Mouse (Mus musculus): Measurements from ENCODE around the gene Mcur1.

GRCm38 (mm10) chr13:43525363-43526134 is 34.4 kb downstream of the Mcur1 start:
- TF ChIP-seq POLR2A (IDR thresholded peaks at IDR 0.05; ENCODE audit: insufficient read depth, low read depth, low read length) (no peak), CTCF (IDR thresholded peaks at IDR 0.05) (no peak)

All from heart, adult 2 months (tissue).